Mouse (Mus musculus): ENCODE data around the gene Zkscan14. TPM values are rescaled to one million over a fixed set of nuclear protein-coding genes. Genes with fewer than 3 reads are reported as not detected.
"Not testable (repeated sequence)": the region's sequence is repeated elsewhere in the genome, so short reads cannot be mapped to it uniquely, and the experiment has no call there.

Gene Zkscan14
- polyA plus RNA-seq, 1 experiment from 2014 or later: 11.6 TPM

DNA sequence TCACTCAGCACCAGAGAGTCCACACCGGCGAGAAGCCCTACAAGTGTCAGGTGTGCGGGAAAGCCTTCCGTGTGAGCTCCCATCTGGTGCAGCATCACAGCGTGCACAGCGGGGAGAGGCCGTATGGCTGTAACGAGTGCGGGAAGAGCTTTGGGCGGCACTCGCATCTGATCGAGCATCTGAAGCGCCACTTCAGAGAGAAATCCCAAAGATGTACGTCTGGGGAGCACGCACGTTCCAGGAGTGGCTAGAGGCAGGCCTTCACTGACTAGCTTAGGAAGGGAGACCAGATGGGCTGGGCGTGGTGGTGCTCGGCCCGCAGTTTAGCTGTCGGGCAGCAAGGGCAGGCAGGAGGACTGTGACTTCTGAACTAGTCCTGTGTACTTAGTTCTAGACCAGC is 17.0 kb upstream of the Zkscan14 start:
- CTCF ChIA-PET: interaction anchor here (1.0 to 2.2 kb wide), 2 partner anchors 8 to 9 kb away, joined by 3 to 7 read pairs; no protein-coding TSS in a partner anchor

GRCm38 (mm10) chr5:145218206-145218605 is 16.5 kb upstream of the Zkscan14 start:
- POLR2A ChIA-PET: no interaction called here
- in situ Hi-C loops (cut with MboI; ENCODE audit: low pct_unique_long_range_greater_than_20kb): no loop called here
- ATAC-seq (no peak), DNase-seq (ENCODE audit: low read depth, low spot score) (no peak)
- no peak for TF ChIP-seq CTCF (IDR thresholded peaks at IDR 0.05)
- no peaks in the 10 kb centered on the region for H3K27me3 ChIP-seq
- CTCF ChIA-PET: interaction anchor here (2.2 kb wide), 1 partner anchor 10 kb away, joined by 7 read pairs; no protein-coding TSS in a partner anchor

More for the DNA sequence above, 17.0 kb upstream of the Zkscan14 start:
- no peaks in the 10 kb centered on the region for H3K27me3 ChIP-seq
- in situ Hi-C loops (cut with MboI; ENCODE audit: low pct_unique_long_range_greater_than_20kb): no loop called here
- no peak for TF ChIP-seq CTCF (IDR thresholded peaks at IDR 0.05)
- DNase-seq (ENCODE audit: low read depth, low spot score): no peak
- POLR2A ChIA-PET: interaction anchor here (0.7 kb wide), 1 partner anchor 24 kb away, joined by 4 read pairs; no protein-coding TSS in a partner anchor
- ATAC-seq: no peak

- DNase-seq (ENCODE audit: low read depth, low spot score) (no peak), ATAC-seq (no peak)
- H3K27me3 ChIP-seq: no peaks in the 10 kb centered on the region
- in situ Hi-C loops (cut with MboI; ENCODE audit: low pct_unique_long_range_greater_than_20kb): no loop called here
- CTCF ChIA-PET: interaction anchor here (2.2 kb wide), 1 partner anchor 10 kb away, joined by 7 read pairs; no protein-coding TSS in a partner anchor
- no peak for TF ChIP-seq CTCF (IDR thresholded peaks at IDR 0.05)
- POLR2A ChIA-PET: no interaction called here
Observed at GRCm38 (mm10) chr5:145217746-145218145, 16.1 kb upstream of the Zkscan14 start.

DNA sequence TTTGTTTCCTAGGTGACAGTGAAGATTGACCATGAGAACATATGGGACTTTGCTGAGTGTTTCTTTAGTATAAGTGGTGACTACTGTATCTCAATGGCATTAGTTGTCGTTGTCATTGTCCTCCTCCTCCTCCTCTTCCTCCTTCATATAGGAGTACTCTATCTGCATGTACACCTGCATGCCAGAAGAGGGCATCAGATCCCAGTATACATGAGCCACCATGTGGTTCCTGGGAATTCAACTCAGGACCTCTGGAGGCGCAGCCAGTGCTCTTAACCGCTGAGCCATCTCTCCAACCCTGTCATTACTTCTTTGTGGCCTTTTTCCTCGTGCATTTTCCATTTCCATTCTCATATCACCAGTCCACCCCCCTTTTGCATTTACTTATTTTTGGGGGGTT is 13.0 kb upstream of the Zkscan14 start:
- ChIA-PET CTCF (no interaction called here), POLR2A (interaction anchor here (0.5 to 0.7 kb wide), 2 partner anchors 10 to 26 kb away, joined by 3 read pairs; partner anchors contain the start of gene Zkscan5)
- TF ChIP-seq CTCF (IDR thresholded peaks at IDR 0.05): no peak
- in situ Hi-C loops (cut with MboI; ENCODE audit: low pct_unique_long_range_greater_than_20kb): no loop called here
- DNase-seq (ENCODE audit: low read depth, low spot score) (no peak), ATAC-seq (no peak)
- H3K27me3 ChIP-seq: no peaks in the 10 kb centered on the region

DNA sequence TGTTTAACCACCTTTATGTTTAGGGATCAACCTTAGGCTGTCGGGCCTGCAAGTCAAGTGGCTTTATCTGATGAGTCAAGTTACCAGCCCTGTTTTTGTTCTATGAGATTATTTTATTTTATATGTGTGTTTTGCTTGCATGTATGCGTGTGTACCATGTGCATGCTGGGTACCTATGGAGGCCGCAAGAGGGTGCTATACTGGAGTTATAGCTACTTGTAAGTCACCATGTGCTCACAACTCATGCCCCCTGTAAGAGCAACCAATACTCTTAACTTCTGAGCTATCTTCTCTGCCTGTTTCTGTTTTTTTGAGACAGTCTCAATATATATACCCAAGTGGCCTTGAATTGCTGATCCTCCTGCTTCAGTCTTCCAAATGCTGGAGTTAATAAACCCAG is 11.8 kb upstream of the Zkscan14 start:
- ATAC-seq (no peak), DNase-seq (ENCODE audit: low read depth, low spot score) (no peak)
- ChIA-PET CTCF (interaction anchor here (0.9 to 1.1 kb wide), 2 partner anchors 9 to 13 kb away, joined by 3 read pairs; partner anchors contain the start of gene Zkscan5), POLR2A (no interaction called here)
- no peak for TF ChIP-seq CTCF (IDR thresholded peaks at IDR 0.05)
- in situ Hi-C loops (cut with MboI; ENCODE audit: low pct_unique_long_range_greater_than_20kb): no loop called here
- H3K27me3 ChIP-seq: no peaks in the 10 kb centered on the region

DNA sequence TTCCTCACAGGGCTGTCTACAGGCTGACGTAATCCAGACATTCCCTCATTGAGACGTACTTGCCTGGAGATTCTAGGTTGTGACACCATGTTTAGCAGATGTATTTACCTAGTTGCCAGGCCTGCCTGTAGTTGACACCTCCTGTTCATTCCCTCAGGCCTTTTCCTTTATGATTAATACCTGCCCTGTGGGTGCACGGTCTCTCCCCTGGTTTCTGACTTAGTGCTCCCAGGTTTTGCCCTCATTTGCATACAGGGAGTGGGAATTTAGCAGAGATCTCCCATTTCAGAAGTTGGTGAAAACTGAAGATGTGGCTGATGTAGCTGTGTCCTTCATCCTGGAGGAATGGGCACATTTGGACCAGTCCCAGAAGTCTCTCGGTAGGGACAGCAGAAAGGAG is 10.5 kb upstream of the Zkscan14 start:
- ATAC-seq: no peak
- ChIA-PET CTCF (interaction anchor here (0.8 to 1.3 kb wide), 2 partner anchors 12 to 13 kb away, joined by 3 read pairs; no protein-coding TSS in a partner anchor), POLR2A (no interaction called here)
- H3K27me3 ChIP-seq: no peaks in the 10 kb centered on the region
- in situ Hi-C loops (cut with MboI; ENCODE audit: low pct_unique_long_range_greater_than_20kb): no loop called here
- TF ChIP-seq CTCF (IDR thresholded peaks at IDR 0.05): no peak
- no peak for DNase-seq (ENCODE audit: low read depth, low spot score)

GRCm38 (mm10) chr5:145211340-145211739 is 9.7 kb upstream of the Zkscan14 start:
- ATAC-seq (no peak), DNase-seq (ENCODE audit: low read depth, low spot score) (no peak)
- TF ChIP-seq CTCF (IDR thresholded peaks at IDR 0.05): no peak
- H3K27me3 ChIP-seq: no peaks in the 10 kb centered on the region
- CTCF ChIA-PET: interaction anchor here (0.8 to 1.3 kb wide), 2 partner anchors 12 to 13 kb away, joined by 3 read pairs; no protein-coding TSS in a partner anchor
- POLR2A ChIA-PET: no interaction called here
- in situ Hi-C loops (cut with MboI; ENCODE audit: low pct_unique_long_range_greater_than_20kb): no loop called here

DNA sequence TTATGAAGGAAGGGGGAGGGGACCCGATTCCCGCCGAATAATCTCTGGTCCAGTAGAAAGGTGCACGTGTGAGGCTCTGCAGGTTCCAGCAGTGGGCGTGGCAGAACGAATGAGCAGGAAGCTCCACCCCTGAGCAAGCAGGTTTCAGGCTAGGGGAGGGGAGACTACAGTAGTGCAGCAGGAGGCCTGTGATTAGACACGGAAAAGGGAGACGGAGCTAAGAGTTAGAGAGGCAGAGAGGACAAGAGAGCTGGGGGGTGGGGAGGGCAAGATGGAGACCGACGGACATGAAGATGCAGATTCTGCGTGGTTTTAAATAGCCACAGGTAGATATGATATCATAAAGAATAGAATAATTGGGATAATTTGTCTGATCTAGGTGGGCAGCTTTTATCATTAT is 6.7 kb upstream of the Zkscan14 start:
- POLR2A ChIA-PET; in situ Hi-C loops (cut with MboI; ENCODE audit: low pct_unique_long_range_greater_than_20kb); CTCF ChIA-PET; ATAC-seq; H3K27me3 ChIP-seq; DNase-seq (ENCODE audit: low read depth, low spot score): not testable (repeated sequence)

DNA sequence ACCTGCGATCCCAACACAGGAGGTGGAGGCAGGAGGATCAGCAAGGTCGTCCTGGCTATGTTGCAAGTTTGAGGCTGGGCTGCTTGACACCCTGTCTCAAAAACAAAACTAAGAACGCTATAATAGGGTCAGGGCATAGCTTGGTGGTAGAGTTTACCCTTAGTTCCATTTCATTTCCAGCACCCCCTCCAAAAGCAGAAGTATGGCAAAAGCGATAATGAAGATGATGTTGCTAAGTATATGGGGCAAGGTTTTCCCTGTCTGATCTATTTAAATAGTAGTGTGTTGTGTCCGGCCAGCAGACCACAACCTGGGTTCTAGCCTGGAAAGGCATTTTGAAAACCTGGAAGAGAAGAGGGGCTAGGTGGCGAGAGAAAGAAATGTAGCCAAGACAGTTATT is 6.3 kb upstream of the Zkscan14 start:
- in situ Hi-C loops (cut with MboI; ENCODE audit: low pct_unique_long_range_greater_than_20kb): no loop called here
- ATAC-seq: no peak
- DNase-seq (ENCODE audit: low read depth, low spot score): no peak
- ChIA-PET CTCF (no interaction called here), POLR2A (no interaction called here)
- no peaks in the 10 kb centered on the region for H3K27me3 ChIP-seq
- no peak for TF ChIP-seq CTCF (IDR thresholded peaks at IDR 0.05)

DNA sequence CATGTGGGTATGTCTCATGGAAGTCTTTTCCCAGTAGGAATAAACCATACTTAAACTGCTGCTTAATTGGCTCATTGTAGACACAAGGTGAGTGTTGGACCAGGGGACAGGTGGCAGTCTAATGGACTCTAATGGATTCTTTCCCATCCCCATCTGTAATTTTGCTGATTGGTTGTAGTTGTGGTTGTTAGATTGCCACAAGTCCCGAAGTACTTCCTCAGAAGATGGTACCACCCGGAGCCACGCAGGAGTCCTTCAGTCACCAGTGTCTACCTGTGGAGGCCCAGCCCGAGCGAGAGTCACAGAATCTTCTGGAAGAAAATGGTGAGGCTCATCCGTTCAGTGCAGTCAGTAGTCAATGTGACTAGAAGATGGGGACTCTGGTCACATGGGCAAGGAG is 5.7 kb upstream of the Zkscan14 start:
- in situ Hi-C loops (cut with MboI; ENCODE audit: low pct_unique_long_range_greater_than_20kb): no loop called here
- no peak for DNase-seq (ENCODE audit: low read depth, low spot score)
- POLR2A ChIA-PET: interaction anchor here (0.6 kb wide), 1 partner anchor 70 kb away, joined by 3 read pairs; no protein-coding TSS in a partner anchor
- TF ChIP-seq CTCF (IDR thresholded peaks at IDR 0.05): no peak
- H3K27me3 ChIP-seq: no peaks in the 10 kb centered on the region
- ATAC-seq: no peak
- CTCF ChIA-PET: interaction anchor here (1.2 kb wide), 1 partner anchor 15 kb away, joined by 4 read pairs; no protein-coding TSS in a partner anchor

GRCm38 (mm10) chr5:145205041-145205440 is 3.4 kb upstream of the Zkscan14 start:
- in situ Hi-C loops (cut with MboI; ENCODE audit: low pct_unique_long_range_greater_than_20kb): no loop called here

More at GRCm38 (mm10) chr5:145205041-145205440, 3.4 kb upstream of the Zkscan14 start:
- no peaks in the 10 kb centered on the region for H3K27me3 ChIP-seq
- CTCF ChIA-PET: interaction anchor here (1.0 to 1.8 kb wide), 3 partner anchors 9 to 23 kb away, joined by 3 to 5 read pairs (median 3); no protein-coding TSS in a partner anchor
- POLR2A ChIA-PET: interaction anchor here (1.3 to 3.4 kb wide), 3 partner anchors 15 to 27 kb away, joined by 3 to 16 read pairs (median 6); partner anchors contain the start of gene Zfp655
- TF ChIP-seq CTCF (IDR thresholded peaks at IDR 0.05): no peak
- DNase-seq (ENCODE audit: low read depth, low spot score): peak; percentile 39
- peak; percentile 41 for ATAC-seq

All from Patski (cell line).